Mouse (Mus musculus) ES-E14 (cell line): ENCODE results near the gene Ttll9.

Experiments
- CHD2 ChIP-seq: IDR thresholded peaks from 2 replicates; pipeline ENCODE4 v1.6.1; 2014; ENCODE audit warnings: mild to moderate bottlenecking, low read depth, low read length, inconsistent platforms
- HCFC1 ChIP-seq: IDR thresholded peaks from 2 replicates; pipeline ENCODE4 v1.6.1; 2012; ENCODE audit warnings: low read length, inconsistent platforms, borderline replicate concordance; ENCODE audit not compliant: insufficient read depth

GRCm38 (mm10) chr2:152958116-152958515 lies 4.2 kb upstream of the Ttll9 start:
- TF ChIP-seq CHD2 (no peak), HCFC1 (no peak)
